Mouse (Mus musculus) left cerebral cortex, postnatal 10 days (tissue): ENCODE data around the gene Gpr19. TPM values are rescaled to one million over a fixed set of nuclear protein-coding genes. Genes with fewer than 3 reads are reported as not detected.
A peak's percentile ranks its signal among the peaks of the same experiment; 100 is the strongest.

Experiments
- DNase-seq, 2 experiments: peaks; one replicate each; pipeline ENCODE4 v3.0.0; 2021 to 2022; ENCODE audit warnings: low spot score in 2 of 2, mixed read lengths in 1 of 2; ENCODE audit errors: extremely low spot score in 1 of 2
- intact Hi-C: fragments of 180-260 bp; cut with DNase I; formaldehyde crosslinking; loops from one replicate; pipeline ENCODE4 v1.15.1; 2025
- total RNA-seq, 2 experiments: library from RNA; stranded (reverse); gene quantifications; 2 replicates each; pipeline ENCODE4 v1.2.3; 2021

The Gpr19 gene
- total RNA-seq, 2 experiments from 2014 or later: 23.4 to 26.0 TPM

DNA sequence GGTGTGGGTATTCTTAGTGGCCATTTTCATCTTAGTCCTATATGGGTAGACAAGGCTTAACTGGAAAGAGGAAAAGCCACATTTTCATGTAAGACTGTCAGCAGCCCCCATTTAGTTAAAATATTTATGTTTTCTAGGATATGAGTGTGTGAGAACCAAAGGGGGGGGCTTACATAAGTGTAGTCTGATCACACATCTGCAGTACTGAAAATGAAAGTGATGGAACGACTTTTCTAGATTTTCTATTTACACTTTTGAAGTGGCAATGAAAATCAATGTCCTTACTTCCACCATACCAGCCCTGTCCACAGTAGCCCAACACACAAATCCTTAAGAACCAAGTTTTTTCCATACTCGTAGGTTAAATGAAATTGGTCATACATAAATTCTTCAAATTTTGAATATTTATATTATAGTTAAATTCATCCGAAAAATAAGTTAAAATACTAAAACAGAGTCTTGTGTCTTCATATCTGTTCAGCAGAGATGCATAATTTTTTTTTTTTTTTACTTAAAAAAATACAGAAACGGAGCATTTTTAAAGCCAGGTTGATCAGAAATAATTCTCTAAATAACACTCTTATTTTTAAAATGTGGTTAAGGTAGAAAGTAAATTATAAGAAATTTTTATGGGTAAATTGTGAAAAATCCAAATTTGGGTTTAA, 27.4 kb upstream of the Gpr19 start:
- intact Hi-C loops: no loop called here
- DNase-seq: no peak

DNA sequence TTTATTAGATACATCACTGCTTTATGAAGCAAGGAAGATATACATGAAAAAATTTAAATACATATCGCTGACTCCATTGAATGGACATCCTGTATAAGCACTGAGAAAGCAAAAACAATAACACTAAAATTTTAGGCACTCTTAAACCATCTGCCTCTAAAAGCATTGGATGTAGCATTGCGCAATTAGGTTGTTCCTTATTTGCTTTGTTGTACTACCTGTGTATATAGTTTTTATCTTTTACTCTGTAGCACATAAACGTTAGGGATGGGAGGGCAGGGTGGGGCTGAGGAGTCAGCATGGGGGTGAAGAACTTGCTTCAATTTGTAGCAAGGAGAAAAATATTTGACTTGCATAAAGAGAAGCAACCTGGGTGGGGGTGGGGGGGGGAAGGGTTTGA, 25.9 kb upstream of the Gpr19 start:
- DNase-seq: no peak
- intact Hi-C loops: loop anchor here (5.0 kb wide), 1 partner anchor 37 kb away; no protein-coding TSS in a partner anchor

GRCm38 (mm10) chr6:134923670-134924069, 25.3 kb upstream of the Gpr19 start:
- intact Hi-C loops: loop anchor here (5.0 kb wide), 1 partner anchor 36 kb away; no protein-coding TSS in a partner anchor
- no peak for DNase-seq

DNA sequence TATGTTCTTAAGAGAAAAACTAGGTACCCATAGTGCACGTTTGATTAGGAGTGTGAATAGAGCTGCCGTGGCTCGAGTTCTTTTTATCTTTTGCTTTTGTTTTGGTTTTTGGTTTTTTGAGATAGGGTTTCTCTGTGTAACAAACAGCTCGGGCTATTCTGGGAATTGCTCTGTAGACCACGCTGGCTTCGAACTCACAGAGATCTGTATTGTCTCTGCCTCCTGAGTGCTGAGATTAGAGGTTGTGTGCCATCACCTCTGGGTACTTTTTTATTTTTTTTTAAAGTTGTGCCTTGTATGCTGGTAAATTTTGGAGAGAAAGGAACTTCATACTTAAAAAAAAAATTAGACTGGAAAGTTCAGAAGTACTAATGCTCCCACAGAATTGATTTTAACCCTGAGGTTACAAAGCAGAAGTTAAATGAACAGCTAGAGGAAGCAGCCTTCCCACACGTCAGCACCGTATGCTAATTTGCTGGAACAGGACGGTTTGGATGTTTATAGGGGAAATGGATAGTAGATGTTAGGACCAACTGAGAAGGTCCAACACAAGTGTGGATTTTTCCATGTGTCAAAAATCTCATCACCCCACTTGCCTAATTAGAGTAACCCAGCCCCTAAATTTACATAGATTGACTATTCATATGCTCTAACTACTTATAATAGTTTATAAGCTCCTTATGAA, 24.3 kb upstream of the Gpr19 start:
- intact Hi-C loops: loop anchor here (5.0 kb wide), 1 partner anchor 35 kb away; no protein-coding TSS in a partner anchor
- no peak for DNase-seq

DNA sequence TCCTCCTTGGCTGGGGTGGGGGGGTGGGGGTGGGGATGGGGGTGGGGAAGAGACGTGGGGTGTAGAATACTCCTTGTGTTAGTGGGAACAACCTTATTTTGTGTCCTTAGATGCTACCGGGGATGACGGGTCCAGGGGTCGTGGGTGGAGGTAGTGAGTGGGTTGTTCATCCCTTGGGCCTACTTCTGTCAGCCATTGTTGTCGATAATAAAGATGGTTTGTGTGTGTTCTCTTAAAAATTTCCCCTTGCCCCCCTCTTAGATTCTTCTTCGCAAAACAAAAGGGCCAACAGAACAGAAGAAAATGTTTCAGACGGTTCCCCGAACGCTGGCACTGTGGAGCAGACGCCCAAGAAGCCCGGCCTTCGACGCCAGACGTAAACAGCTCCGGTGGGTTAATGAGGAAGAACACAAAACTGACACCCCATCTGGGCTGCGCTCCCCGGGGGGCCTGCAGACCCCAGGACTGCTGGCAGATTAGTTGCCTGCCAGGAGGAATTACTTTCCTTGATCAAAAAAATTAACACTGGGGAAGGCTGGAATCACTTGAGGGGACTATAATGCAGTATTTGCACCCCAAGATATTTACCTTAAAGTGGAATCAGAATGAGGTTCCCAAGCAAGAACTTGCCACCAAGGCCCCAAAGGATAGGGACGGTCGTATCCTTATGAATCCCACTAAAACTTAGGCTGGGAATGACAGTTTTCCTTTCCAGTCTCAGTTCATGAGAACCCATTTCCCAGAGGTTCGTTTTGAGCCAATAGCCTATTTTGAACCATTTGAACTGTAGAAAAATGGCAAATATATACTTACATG, 23.5 kb upstream of the Gpr19 start:
- DNase-seq: no peak
- intact Hi-C loops: loop anchor here (5.0 kb wide), 1 partner anchor 35 kb away; no protein-coding TSS in a partner anchor

- DNase-seq: peak in 1 of 2 experiments; percentile 72
- intact Hi-C loops: loop anchor here (5.0 kb wide), 1 partner anchor 34 kb away; no protein-coding TSS in a partner anchor
Observed at GRCm38 (mm10) chr6:134921014-134921694, 22.8 kb upstream of the Gpr19 start.

- intact Hi-C loops: loop anchor here (5.0 kb wide), 1 partner anchor 33 kb away; no protein-coding TSS in a partner anchor
- DNase-seq: peak; percentile 90 to 94
Observed at GRCm38 (mm10) chr6:134920190-134921013, 22.0 kb upstream of the Gpr19 start, which contains the start of gene Cdkn1b. Cdkn1b (plus strand) TSS chr6:134920401.

- intact Hi-C loops: loop anchor here (5.0 kb wide), 1 partner anchor 32 kb away; no protein-coding TSS in a partner anchor
- no peak for DNase-seq
Observed at GRCm38 (mm10) chr6:134919511-134920189, 21.3 kb upstream of the Gpr19 start.

DNA sequence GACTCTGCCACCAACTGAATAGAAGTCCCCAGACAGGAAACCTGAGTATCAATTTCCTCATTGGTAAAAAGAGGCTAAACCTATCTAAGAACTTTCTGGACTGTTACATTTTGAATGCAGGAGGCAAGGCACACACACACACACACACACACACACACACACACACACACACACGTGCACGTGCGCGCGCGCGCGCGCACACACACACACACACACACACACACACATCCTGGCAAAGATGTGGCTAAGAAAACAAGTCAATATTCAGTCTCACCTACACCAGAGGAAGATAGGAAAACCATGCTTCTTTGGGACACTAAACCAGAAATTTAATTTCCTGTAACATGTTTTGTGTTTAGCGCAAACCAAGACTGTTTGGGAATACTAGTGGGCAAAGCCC, 20.4 kb upstream of the Gpr19 start:
- intact Hi-C loops: no loop called here

DNA sequence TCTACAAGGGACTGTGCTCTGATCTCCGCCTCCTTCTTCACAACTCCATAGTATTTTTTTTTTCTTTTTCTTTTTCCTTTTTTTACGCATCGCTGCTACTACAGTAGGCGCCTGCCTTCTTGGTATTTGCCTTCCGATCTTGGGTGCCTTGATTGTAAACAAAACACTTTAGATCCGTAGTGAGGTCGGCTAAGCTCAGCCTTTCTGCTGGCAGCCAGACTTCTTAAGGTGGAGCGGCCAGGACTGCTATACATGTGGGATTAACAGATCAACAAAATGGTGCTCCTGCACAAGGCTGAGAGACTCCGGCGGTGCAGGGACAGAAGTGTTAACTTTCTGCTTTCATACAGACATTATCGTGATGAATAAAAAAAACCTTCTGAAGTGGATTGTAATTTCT, 18.7 kb upstream of the Gpr19 start:
- intact Hi-C loops: no loop called here
- peak in 1 of 2 experiments; percentile 54 for DNase-seq

More for the DNA sequence above, 20.4 kb upstream of the Gpr19 start:
- DNase-seq: no peak

- intact Hi-C loops: no loop called here
- no peak for DNase-seq
Observed at GRCm38 (mm10) chr6:134916641-134917040, 18.3 kb upstream of the Gpr19 start.

- DNase-seq: no peak
- intact Hi-C loops: no loop called here
Observed at GRCm38 (mm10) chr6:134914523-134914922, 16.1 kb upstream of the Gpr19 start.

DNA sequence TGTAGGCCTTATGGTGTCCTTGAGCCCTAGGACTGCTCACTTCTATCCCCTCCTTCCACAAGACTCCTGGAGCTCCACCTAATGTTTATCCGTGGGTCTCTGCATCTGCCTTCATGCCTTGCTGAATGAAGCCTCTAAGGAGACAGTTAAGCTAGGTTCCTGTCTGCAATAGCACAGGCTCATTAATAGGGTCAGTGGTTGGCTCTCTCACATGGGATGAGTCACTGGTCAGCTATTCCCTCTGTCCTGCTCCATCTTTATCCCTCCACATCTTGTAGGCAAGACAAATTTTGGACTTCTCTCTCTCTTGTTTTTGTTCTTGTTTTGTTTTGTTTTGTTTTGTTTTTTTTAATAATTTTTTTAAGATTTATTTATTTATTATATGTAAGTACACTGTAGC, 7.4 kb upstream of the Gpr19 start:
- intact Hi-C loops: no loop called here
- DNase-seq: no peak

GRCm38 (mm10) chr6:134903891-134904884, 5.8 kb upstream of the Gpr19 start:
- DNase-seq: no peak
- intact Hi-C loops: no loop called here

DNA sequence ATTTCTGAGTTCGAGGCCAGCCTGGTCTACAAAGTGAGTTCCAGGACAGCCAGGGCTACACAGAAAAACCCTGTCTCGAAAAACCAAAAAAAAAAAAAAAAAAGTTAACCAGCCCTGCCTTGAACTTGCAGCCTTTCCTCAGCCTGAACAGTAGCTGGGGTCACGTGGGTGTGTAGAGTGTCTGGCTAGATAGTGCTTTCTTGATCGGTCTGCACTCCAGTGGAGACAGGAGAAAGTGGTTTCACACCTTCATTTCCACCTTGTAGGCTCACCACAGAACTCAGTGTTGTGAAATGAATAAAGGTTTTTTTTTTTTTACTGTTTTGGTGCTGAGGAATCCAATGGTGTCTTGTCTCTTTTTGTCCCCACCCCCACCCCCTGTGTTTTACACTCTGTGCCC, 5.0 kb upstream of the Gpr19 start:
- no peak for DNase-seq
- intact Hi-C loops: no loop called here

- intact Hi-C loops: no loop called here
- peak; percentile 91 to 94 for DNase-seq
Observed at GRCm38 (mm10) chr6:134897443-134898094, 809 bp downstream of the Gpr19 start.
